Mouse (Mus musculus) kidney, embryonic 15.5 days (tissue): Measurements from ENCODE around the gene H2-K1. TPM values are rescaled to one million over a fixed set of nuclear protein-coding genes. Genes with fewer than 3 reads are reported as not detected.

ENCODE experiments used
- ATAC-seq: fragments of 200-750 bp; cut with Nextera tagmentation; replicated peaks from 2 replicates; pipeline ENCODE4 v1.8.0; 2017; ENCODE audit warnings: moderate TSS enrichment; ENCODE audit not compliant: low FRiP score
- H3K27ac ChIP-seq: fragments of 300-500 bp; sonication (generic); 2 replicates; pipeline ENCODE4 v1.5.1; 2015; ENCODE audit warnings: mild to moderate bottlenecking, inconsistent platforms
- H3K27me3 ChIP-seq: fragments of 300-500 bp; sonication (generic); 2 replicates; pipeline ENCODE4 v1.6.1; 2015; ENCODE audit warnings: inconsistent platforms
- H3K36me3 ChIP-seq: fragments of 300-500 bp; sonication (generic); 2 replicates; pipeline ENCODE4 v1.6.1; 2015; ENCODE audit warnings: inconsistent platforms
- H3K4me1 ChIP-seq: fragments of 300-500 bp; sonication (generic); 2 replicates; pipeline ENCODE4 v1.6.1; 2015; ENCODE audit warnings: inconsistent platforms
- H3K4me2 ChIP-seq: fragments of 300-500 bp; sonication (generic); 2 replicates; pipeline ENCODE4 v1.6.1; 2015; ENCODE audit warnings: moderate library complexity, mild to moderate bottlenecking, inconsistent platforms
- H3K4me3 ChIP-seq: fragments of 300-500 bp; sonication (generic); replicated peaks from 2 replicates; pipeline ENCODE4 v1.5.1; 2015; ENCODE audit warnings: mild to moderate bottlenecking, inconsistent platforms
- H3K9ac ChIP-seq: fragments of 300-500 bp; sonication (generic); 2 replicates; pipeline ENCODE4 v1.6.1; 2015; ENCODE audit warnings: mild to moderate bottlenecking, inconsistent platforms
- H3K9me3 ChIP-seq: fragments of 300-500 bp; sonication (generic); replicated peaks from 2 replicates; pipeline ENCODE4 v1.6.1; 2016; ENCODE audit warnings: inconsistent platforms
- WGBS: fragments of 180-500 bp; shearing (Covaris S2); methylation state at CpG from one replicate; pipeline ENCODE4 v1.1.7; 2015; ENCODE audit warnings: mixed read lengths; 5-methylcytosine and 5-hydroxymethylcytosine counted together
- polyA plus RNA-seq: library from polyadenylated mRNA; unstranded; fragments of >200 nt; fragmentation: Nextera tagmentation; extraction: Ambion mirVana; gene quantifications from 2 replicates; pipeline ENCODE4 v1.2.1, GENCODE M21; 2015

The H2-K1 gene
- polyA plus RNA-seq, 1 experiment from 2014 or later, result 27.2 TPM

DNA sequence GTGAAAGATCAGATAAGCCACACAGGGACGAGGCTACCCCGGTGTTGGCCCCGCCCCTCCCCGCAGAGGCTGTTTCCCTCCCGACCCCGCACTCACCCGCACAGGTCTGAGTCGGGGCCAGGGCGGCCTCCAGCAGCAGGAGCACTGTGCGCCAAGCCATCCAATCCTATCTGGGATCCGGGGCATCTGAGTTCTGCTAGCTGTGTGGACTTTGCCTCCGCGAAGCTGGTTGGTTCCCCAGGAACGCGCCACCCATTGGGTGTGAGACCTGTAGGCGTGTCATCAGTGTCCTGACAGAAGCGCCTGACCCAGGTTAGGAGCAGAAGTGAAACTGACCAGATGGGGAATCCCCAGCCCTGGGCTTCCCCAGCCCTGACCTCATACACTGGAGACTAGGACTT, 21.5 kb downstream of the H2-K1 start:
- peak; percentile 76 for ATAC-seq
- H3K9ac ChIP-seq, result peak overlapping the region; percentile 27; the same call in 1 of the 2 replicates
- WGBS, result under 1% methylated on average over 17 of the region's 17 CpGs
- no peaks in the 10 kb centered on the region for H3K9me3 ChIP-seq
- H3K4me3 ChIP-seq, result peak overlapping the region; percentile 47
- peaks cover 58% of the 10 kb centered on the region for H3K27me3 ChIP-seq
- no peaks in the 10 kb centered on the region for H3K36me3 ChIP-seq
- H3K4me2 ChIP-seq, result peak overlapping the region; percentile 75
- no peak overlapping the region for H3K27ac ChIP-seq
- peaks cover 30% of the 10 kb centered on the region for H3K4me1 ChIP-seq

DNA sequence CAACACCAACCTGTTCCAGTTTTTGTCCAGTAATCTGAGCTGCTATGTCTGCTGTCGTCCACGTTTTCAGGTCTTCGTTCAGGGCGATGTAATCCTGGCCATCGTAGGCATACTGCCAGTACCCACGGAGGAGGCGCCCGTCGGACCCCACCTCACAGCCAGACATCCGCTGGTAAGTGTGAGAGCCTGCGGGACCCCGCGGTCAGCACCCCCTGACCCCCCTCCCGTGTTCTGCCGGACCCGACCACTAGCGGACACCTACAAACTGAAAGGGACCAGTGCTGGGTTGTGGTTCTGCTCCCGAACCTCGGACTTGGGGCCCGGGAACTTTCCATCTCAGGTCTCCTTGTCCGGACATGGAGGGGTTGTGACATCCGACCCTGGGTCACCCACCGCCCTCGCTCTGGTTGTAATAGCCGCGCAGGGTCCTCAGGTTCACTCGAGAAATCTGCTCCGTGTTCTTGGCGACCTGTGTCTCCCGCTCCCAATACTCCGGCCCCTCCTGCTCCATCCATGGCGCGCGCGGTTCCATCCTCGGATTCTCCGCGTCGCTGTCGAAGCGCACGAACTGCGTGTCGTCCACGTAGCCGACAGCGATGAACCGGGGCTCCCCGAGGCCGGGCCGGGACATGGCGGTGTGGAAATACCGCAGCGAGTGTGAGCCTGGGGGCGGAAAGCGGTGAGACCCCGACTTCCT, 22.1 kb downstream of the H2-K1 start:
- no peak overlapping the region for H3K27ac ChIP-seq
- H3K36me3 ChIP-seq, result no peaks in the 10 kb centered on the region
- peaks cover 60% of the 10 kb centered on the region for H3K27me3 ChIP-seq
- H3K4me1 ChIP-seq, result peaks cover 30% of the 10 kb centered on the region
- peak overlapping the region; percentile 47 for H3K4me3 ChIP-seq
- no peak for ATAC-seq
- H3K9ac ChIP-seq, result peak overlapping the region; percentile 27; the same call in 1 of the 2 replicates
- 2% methylated on average over 57 of the region's 57 CpGs for WGBS
- H3K4me2 ChIP-seq, result peak overlapping the region; percentile 75
- H3K9me3 ChIP-seq, result no peaks in the 10 kb centered on the region

DNA sequence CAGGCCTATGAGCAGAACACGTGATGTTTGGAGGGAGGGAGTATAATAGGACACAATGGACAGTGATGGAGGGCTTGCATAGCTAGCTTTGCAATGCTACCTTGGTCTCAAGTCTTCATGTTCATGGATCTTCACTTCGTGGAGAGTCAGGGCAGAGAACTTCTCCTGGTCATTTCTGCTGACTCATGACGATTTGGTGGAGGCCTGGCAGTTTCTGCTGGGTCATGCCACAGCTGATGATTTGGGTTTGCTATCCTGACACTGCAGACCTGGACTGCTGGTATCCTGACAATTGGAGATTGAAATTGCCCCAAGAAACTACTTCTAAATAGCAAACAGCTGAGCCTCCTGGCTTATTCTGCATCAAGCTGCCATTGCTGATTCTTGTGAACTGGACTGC, 26.6 kb downstream of the H2-K1 start:
- WGBS, result 66% methylated on average over 3 of the region's 3 CpGs
- peaks cover 10% of the 10 kb centered on the region for H3K4me1 ChIP-seq
- no peak overlapping the region for H3K4me3 ChIP-seq
- peaks cover 37% of the 10 kb centered on the region for H3K27me3 ChIP-seq
- no peak overlapping the region for H3K9ac ChIP-seq
- no peaks in the 10 kb centered on the region for H3K9me3 ChIP-seq
- no peaks in the 10 kb centered on the region for H3K36me3 ChIP-seq
- no peak overlapping the region for H3K4me2 ChIP-seq
- ATAC-seq, result no peak
- H3K27ac ChIP-seq, result no peak overlapping the region

DNA sequence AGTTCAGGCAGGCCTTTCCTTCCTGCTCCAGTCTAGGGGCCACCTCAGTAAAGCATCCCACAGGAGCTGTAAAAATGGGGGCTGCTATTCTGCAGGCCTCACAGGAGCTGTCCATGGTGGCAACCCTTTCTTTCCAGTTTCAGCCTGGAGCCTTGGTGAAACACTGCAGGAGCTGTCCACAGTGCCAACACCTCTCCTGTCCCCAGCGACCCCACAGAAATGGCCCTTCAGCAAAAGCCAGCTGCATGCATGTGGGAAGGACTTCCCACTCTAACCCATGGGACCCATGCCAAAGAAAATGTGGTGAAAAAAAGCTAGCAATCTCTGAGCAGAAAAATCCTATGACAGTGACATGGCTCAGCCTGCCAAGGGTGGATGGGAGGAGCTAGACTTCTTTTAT, 27.5 kb downstream of the H2-K1 start:
- Histone ChIP-seq H3K9ac (no peak overlapping the region), H3K36me3 (no peaks in the 10 kb centered on the region), H3K4me3 (no peak overlapping the region), H3K4me2 (no peak overlapping the region), H3K9me3 (no peaks in the 10 kb centered on the region), H3K27me3 (peaks cover 28% of the 10 kb centered on the region), H3K4me1 (peaks cover 1% of the 10 kb centered on the region), H3K27ac (no peak overlapping the region)
- ATAC-seq, result no peak; the same call in 1 of the 2 replicates
- WGBS, result 5% methylated on average over 1 of the region's 1 CpGs

DNA sequence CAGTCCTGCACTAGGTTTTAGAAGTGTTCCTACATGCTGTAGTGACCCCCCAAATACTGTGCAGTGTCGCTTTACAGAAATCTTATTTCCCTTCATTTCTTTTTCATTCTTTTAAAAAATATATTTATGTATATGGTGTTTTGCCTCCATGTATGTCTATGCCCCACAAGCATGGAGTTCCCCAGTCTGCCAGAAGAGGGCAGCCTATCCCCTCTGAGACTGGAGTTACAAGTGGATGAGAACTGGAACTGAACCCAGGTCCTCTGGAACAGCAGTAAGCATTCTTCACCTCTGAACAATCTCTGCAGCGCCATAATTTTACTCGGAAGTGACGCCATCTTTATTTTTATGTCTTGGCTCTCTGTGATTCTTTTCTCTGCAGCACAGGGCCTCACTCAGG, 30.8 kb downstream of the H2-K1 start:
- Histone ChIP-seq H3K4me3 (no peak overlapping the region), H3K9ac (no peak overlapping the region), H3K36me3 (peaks cover 21% of the 10 kb centered on the region), H3K27me3 (peaks cover 3% of the 10 kb centered on the region; the same call in 1 of the 2 replicates), H3K4me1 (no peaks in the 10 kb centered on the region), H3K9me3 (no peaks in the 10 kb centered on the region), H3K4me2 (no peak overlapping the region), H3K27ac (no peak overlapping the region)
- WGBS, result 79% methylated on average over 4 of the region's 4 CpGs
- ATAC-seq, result no peak

DNA sequence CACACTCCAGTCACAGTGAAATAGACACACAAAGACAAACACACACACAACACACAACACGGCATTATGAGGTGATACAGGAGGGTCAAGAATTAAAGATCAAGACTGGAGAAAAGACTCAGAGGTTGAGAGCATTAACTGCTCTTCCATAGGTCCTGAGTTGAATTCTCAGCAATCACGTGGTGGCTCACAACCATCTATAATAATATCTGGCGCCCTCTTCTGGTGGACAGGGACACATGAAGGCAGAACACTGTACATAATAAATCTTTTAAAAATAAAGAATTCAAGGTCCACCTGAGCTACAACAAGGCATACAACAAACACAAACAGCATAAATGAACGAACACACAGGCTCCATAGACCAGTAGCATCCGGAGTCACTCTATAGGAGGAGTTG, 31.2 kb downstream of the H2-K1 start:
- H3K9ac ChIP-seq, result no peak overlapping the region
- H3K4me1 ChIP-seq, result no peaks in the 10 kb centered on the region
- WGBS, result 28% methylated on average over 5 of the region's 5 CpGs
- no peak overlapping the region for H3K27ac ChIP-seq
- no peak overlapping the region for H3K4me3 ChIP-seq
- no peaks in the 10 kb centered on the region for H3K9me3 ChIP-seq
- peak; percentile 27; the same call in 1 of the 2 replicates for ATAC-seq
- H3K4me2 ChIP-seq, result no peak overlapping the region
- peaks cover 24% of the 10 kb centered on the region for H3K36me3 ChIP-seq
- peaks cover 3% of the 10 kb centered on the region; the same call in 1 of the 2 replicates for H3K27me3 ChIP-seq

DNA sequence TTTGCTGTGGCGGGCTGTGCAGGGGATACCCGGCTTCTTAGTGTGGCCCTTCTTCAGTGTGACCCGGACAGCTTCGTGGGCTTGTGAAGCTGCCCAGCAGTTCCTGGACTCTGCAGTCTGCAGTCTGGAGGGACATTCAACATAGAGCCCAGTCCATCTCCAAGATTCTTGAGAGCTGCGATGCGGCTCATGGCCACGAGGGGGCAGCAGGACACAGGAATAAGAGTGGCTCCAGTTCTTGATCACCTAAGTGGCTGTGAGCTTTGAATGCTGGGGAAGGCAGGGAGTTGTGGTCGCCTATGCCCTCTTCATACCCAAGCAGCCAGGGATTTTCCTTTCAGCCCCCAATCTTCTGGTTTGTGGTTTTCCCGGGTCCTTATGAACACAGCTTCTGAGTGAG, 31.7 kb downstream of the H2-K1 start:
- H3K9me3 ChIP-seq, result no peaks in the 10 kb centered on the region
- ATAC-seq, result peak; percentile 63
- WGBS, result 5% methylated on average over 9 of the region's 9 CpGs

DNA sequence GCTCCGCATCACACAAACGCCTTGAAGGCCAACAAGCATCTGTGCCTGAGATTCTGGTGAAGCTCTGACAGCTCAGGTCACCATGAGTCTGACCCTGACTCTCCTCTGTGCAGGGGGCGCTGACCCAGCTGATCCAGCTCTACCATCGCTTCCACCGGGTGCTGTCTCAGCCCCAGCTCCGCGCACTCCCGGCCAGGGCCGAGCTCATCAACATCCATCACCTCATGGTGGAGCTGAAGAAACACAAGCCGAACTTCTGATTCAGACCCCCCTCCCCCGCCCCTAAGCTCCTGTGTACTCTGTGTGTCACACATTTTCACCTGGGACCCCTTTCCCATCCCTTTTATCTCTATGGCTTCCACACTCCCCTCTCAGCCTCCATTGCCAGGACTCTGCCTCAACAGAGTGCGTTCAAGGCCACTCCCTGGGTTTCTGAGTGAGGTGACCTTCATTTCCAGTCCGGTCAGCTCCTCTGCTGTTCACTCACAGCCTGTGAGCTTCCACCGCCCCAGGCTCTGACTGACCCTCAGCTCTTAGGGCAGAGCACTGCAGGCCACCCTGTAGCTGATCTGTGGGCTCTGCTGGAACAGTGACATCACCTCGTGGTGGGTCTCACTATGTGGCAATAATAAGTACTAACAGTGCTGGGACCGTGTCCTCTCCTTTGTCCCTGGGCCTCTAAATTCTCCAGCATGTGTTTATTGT, 34.1 kb downstream of the H2-K1 start:
- Histone ChIP-seq H3K27me3 (no peaks in the 10 kb centered on the region), H3K4me3 (no peak overlapping the region), H3K9me3 (no peaks in the 10 kb centered on the region), H3K36me3 (peaks cover 53% of the 10 kb centered on the region), H3K27ac (no peak overlapping the region), H3K4me1 (no peaks in the 10 kb centered on the region), H3K9ac (no peak overlapping the region), H3K4me2 (no peak overlapping the region)
- WGBS, result 88% methylated on average over 16 of the region's 16 CpGs
- ATAC-seq, result 0 out of 2 replicates have a peak, but pooled peaks have one; percentile 20

More for the DNA sequence above, 31.7 kb downstream of the H2-K1 start:
- no peak overlapping the region for H3K4me2 ChIP-seq
- H3K27ac ChIP-seq, result no peak overlapping the region
- peaks cover 29% of the 10 kb centered on the region for H3K36me3 ChIP-seq
- H3K27me3 ChIP-seq, result peaks cover under 1% of the 10 kb centered on the region; the same call in 1 of the 2 replicates
- H3K4me3 ChIP-seq, result no peak overlapping the region
- no peak overlapping the region for H3K9ac ChIP-seq
- no peaks in the 10 kb centered on the region for H3K4me1 ChIP-seq

DNA sequence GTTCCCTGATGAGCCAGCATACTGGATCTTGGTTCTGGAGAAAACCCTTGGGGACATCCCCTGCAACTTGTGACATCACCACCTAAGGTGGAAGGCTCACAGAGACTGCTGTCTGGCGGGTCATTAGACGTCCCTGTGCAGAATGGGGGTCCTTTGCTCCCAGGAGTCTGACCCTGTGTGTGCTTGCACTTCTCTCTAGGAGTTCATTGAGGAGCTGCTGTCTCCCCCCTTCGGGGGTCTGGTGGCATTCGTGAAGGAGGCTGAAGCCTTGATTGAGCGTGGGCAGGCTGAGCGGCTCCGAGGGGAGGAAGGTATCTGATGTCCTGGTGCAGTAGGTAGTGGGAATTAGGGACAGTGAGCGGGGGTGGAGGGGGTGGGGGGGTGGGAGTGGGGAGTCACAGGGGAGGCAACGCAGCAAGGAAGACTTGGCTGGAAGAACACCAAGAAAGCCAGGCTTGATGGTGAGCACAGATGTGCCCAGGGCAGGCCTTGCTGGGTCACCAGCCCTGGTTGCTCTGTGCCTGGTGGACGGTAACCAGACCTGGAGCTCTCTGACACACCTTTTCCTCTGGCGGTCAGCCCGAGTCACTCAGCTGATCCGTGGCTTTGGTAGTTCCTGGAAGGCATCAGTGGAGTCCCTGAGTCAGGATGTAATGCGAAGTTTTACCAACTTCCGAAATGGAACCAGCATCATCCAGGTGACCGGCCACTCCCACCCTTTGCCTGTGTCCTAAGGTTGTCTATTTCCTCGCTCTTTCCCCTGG, 34.9 kb downstream of the H2-K1 start:
- Histone ChIP-seq H3K4me3 (no peak overlapping the region), H3K4me1 (no peaks in the 10 kb centered on the region), H3K27me3 (no peaks in the 10 kb centered on the region), H3K9me3 (no peaks in the 10 kb centered on the region), H3K27ac (no peak overlapping the region), H3K36me3 (peaks cover 60% of the 10 kb centered on the region), H3K9ac (no peak overlapping the region), H3K4me2 (no peak overlapping the region)
- 85% methylated on average over 17 of the region's 17 CpGs for WGBS
- ATAC-seq, result no peak

DNA sequence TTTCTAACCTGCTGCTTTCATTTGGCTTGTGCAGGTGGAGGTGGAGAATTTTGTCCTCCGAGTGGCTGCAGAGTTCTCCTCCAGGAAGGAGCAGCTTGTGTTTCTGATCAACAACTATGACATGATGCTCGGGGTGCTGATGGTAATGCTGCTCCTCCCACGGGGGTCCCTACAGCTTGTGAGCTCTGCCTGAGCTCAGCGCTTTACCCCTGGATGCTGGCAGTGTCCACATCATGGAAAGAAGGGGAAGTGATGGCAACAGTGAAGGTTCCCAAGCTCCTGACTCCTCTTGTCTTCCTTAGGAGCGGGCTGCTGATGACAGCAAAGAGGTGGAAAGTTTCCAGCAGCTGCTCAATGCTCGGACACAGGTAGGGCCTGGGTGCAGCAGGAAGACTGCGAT, 37.3 kb downstream of the H2-K1 start:
- H3K27ac ChIP-seq, result no peak overlapping the region
- peaks cover 84% of the 10 kb centered on the region for H3K36me3 ChIP-seq
- H3K4me1 ChIP-seq, result no peaks in the 10 kb centered on the region
- ATAC-seq, result no peak
- H3K9me3 ChIP-seq, result no peaks in the 10 kb centered on the region
- H3K4me3 ChIP-seq, result no peak overlapping the region
- WGBS, result 91% methylated on average over 7 of the region's 7 CpGs
- no peak overlapping the region for H3K4me2 ChIP-seq
- H3K9ac ChIP-seq, result no peak overlapping the region
- no peaks in the 10 kb centered on the region for H3K27me3 ChIP-seq

DNA sequence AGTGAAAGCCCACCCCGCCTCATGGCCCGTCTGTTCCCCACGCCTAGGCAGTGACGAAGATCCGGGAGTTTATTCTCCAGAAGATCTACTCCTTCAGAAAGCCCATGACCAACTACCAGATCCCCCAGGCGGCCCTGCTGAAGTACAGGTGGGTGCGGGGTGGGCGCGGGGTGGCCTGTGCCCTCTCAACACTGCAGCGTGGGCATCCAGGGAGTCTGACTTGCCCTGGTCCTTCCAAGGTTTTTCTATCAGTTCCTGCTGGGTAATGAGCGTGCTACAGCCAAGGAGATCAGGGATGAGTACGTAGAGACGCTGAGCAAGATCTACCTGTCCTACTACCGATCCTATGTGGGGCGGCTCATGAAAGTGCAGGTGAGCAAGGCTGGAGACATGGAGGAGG, 40.2 kb downstream of the H2-K1 start:
- Histone ChIP-seq H3K27me3 (no peaks in the 10 kb centered on the region), H3K36me3 (peaks cover 67% of the 10 kb centered on the region), H3K9me3 (no peaks in the 10 kb centered on the region), H3K9ac (no peak overlapping the region), H3K4me3 (no peak overlapping the region), H3K4me1 (peaks cover 8% of the 10 kb centered on the region), H3K27ac (no peak overlapping the region), H3K4me2 (no peak overlapping the region)
- WGBS, result 96% methylated on average over 15 of the region's 15 CpGs
- no peak for ATAC-seq

DNA sequence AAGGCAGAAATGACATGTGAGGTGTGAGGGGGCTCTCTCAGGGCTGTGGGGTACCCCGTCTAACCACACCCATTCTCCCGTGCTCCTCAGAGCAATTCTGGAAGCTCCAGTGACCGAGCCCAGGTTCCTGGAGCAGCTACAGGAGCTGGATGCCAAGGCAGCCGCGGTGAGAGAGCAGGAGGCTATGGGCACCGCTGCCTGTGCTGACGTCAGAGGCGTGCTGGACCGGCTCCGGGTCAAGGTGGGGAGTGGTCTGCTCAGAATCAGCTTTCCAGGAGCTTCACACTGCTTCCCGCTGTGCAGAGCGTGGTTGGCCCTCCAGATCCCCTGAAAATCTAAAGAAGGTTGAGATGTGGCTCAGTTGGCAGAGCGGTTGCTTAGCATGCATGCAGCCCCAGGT, 41.0 kb downstream of the H2-K1 start:
- WGBS, result 93% methylated on average over 13 of the region's 13 CpGs
- no peak for ATAC-seq

More for the DNA sequence above, 41.0 kb downstream of the H2-K1 start:
- Histone ChIP-seq H3K36me3 (peaks cover 64% of the 10 kb centered on the region), H3K4me2 (no peak overlapping the region), H3K4me1 (peaks cover 14% of the 10 kb centered on the region), H3K9me3 (no peaks in the 10 kb centered on the region), H3K4me3 (no peak overlapping the region), H3K27me3 (no peaks in the 10 kb centered on the region), H3K27ac (no peak overlapping the region), H3K9ac (no peak overlapping the region)
